Comparison of ENCODE assay signal across 19 mouse cellular contexts in the genomic region with DNA sequence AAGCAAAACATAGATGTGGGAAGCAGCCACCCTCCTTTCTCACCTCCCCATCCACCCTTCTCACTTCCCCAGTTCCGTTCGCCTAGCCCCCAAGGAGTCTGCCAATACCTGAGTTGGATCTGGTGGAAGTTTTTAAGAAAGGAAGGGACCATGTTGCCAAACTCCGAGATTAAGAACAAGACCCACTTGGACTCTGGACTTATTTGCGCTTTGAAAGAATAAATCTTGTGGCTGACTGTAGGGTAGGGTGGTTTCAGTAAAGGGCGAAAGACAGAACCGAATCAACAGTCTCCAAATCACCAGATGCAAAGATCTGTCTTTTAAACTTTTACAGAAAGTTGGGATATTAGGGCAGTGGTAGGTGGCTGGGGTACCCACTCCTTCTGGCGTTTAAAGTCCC. TPM values are rescaled to one million over a fixed set of nuclear protein-coding genes. Genes with fewer than 3 reads are reported as not detected.
DNase-seq lines count a peak whose midpoint lies in the region; ATAC-seq and TF ChIP-seq lines count a peak whose summit lies in the region.
"Had no signal": no experiment of that assay in that cellular context is flagged by ENCODE, and none has a peak within 500 bp of the region (broad histone marks: within the 10 kb centered on the region; RNA-seq: fewer than 3 reads in every experiment).

No protein-coding gene starts in this region.

- H3K36me3 ChIP-seq in kidney, adult 2 months (ENCODE audit: control insufficient read depth, insufficient read depth, low read length) = no peaks in the 10 kb centered on the region
- H3K36me3 ChIP-seq in midbrain, embryonic 10.5 days = no peaks in the 10 kb centered on the region
- no peaks in the 10 kb centered on the region for H3K36me3 ChIP-seq in midbrain, postnatal 0 days (ENCODE audit: insufficient read depth, low read length)
- no peaks in the 10 kb centered on the region for H3K36me3 ChIP-seq in limb, embryonic 11.5 days (ENCODE audit: control insufficient read depth, insufficient read depth, low read length)
- no peaks in the 10 kb centered on the region for H3K36me3 ChIP-seq in stomach, postnatal 0 days (ENCODE audit: control insufficient read depth, insufficient read depth, low read length)
- H3K36me3 ChIP-seq: intestine, embryonic 15.5 days; midbrain, embryonic 15.5 days had no signal

- no peak for ATAC-seq in midbrain, postnatal 0 days (ENCODE audit: low FRiP score)
- ATAC-seq in limb, embryonic 11.5 days (ENCODE audit: insufficient number of reproducible peaks, low FRiP score, low TSS enrichment, low read depth) = no peak
- no peak for ATAC-seq in stomach, postnatal 0 days (ENCODE audit: low FRiP score, low TSS enrichment)
- no peak for ATAC-seq in activated CD4-positive, CD25-positive, alpha-beta regulatory T cell, adult 4 months
- ATAC-seq: intestine, embryonic 15.5 days; midbrain, embryonic 15.5 days had no signal

- TF ChIP-seq EP300 in stomach, postnatal 0 days (optimal IDR thresholded peaks at IDR 0.05) = no peak

- H3K4me1 ChIP-seq in kidney, adult 2 months (ENCODE audit: control insufficient read depth, insufficient read depth, low read length) = peaks cover 2% of the 10 kb centered on the region; the same call in 1 of the 2 replicates
- peaks cover 81% of the 10 kb centered on the region for H3K4me1 ChIP-seq in midbrain, embryonic 10.5 days
- H3K4me1 ChIP-seq in midbrain, postnatal 0 days (ENCODE audit: insufficient read depth, low read length) = 0 out of 2 replicates have a peak, but pooled peaks cover 8% of the 10 kb centered on the region
- peaks cover 24% of the 10 kb centered on the region for H3K4me1 ChIP-seq in limb, embryonic 11.5 days (ENCODE audit: control insufficient read depth, insufficient read depth, low read length)
- H3K4me1 ChIP-seq in stomach, postnatal 0 days (replicated peaks; ENCODE audit: control insufficient read depth, insufficient read depth) = no peaks in the 10 kb centered on the region

- H3K9me3 ChIP-seq in midbrain, embryonic 10.5 days (replicated peaks) = no peaks in the 10 kb centered on the region
- H3K9me3 ChIP-seq in midbrain, postnatal 0 days (ENCODE audit: low read length) = no peaks in the 10 kb centered on the region
- H3K9me3 ChIP-seq in limb, embryonic 11.5 days (ENCODE audit: control insufficient read depth, low read length) = no peaks in the 10 kb centered on the region
- no peaks in the 10 kb centered on the region for H3K9me3 ChIP-seq in stomach, postnatal 0 days (ENCODE audit: control insufficient read depth, low read length)
- H3K9me3 ChIP-seq: intestine, embryonic 15.5 days; midbrain, embryonic 15.5 days had no signal

- no peak for TF ChIP-seq CTCF in kidney, adult 2 months (conservative IDR thresholded peaks at IDR 0.05; ENCODE audit: insufficient read depth, insufficient read length, low read depth, low read length)
- TF ChIP-seq CTCF in midbrain, postnatal 0 days (IDR thresholded peaks at IDR 0.05) = no peak
- TF ChIP-seq CTCF in stomach, postnatal 0 days (IDR thresholded peaks at IDR 0.05; ENCODE audit: low read depth) = no peak

- H3K9ac ChIP-seq in midbrain, postnatal 0 days (replicated peaks; ENCODE audit: low read length, poor library complexity, severe bottlenecking) = no peak overlapping the region
- H3K9ac ChIP-seq in limb, embryonic 11.5 days (ENCODE audit: low read length) = peak overlapping the region; percentile 46
- no peak overlapping the region for H3K9ac ChIP-seq in stomach, postnatal 0 days (ENCODE audit: low read length)
- H3K9ac ChIP-seq: hindbrain, embryonic 14.5 days; intestine, embryonic 15.5 days; liver, embryonic 14.5 days; midbrain, embryonic 15.5 days had no signal

- no peak overlapping the region for H3K4me2 ChIP-seq in midbrain, postnatal 0 days (ENCODE audit: low read depth, low read length, poor library complexity, severe bottlenecking)
- H3K4me2 ChIP-seq in limb, embryonic 11.5 days (ENCODE audit: low read depth, severe bottlenecking) = peak overlapping the region; percentile 86; the same call in 1 of the 2 replicates
- H3K4me2 ChIP-seq in stomach, postnatal 0 days (replicated peaks; ENCODE audit: low read depth) = peak overlapping the region; percentile 80
- H3K4me2 ChIP-seq: hindbrain, embryonic 14.5 days; intestine, embryonic 15.5 days; midbrain, embryonic 15.5 days had no signal

- DNase-seq in kidney, adult 2 months = peak; percentile 12
- DNase-seq in kidney, adult 11 months = no peak
- DNase-seq in midbrain, embryonic 10.5 days (ENCODE audit: low spot score) = peak; percentile 32
- DNase-seq in midbrain, postnatal 0 days (ENCODE audit: low spot score) = no peak
- DNase-seq in limb, embryonic 11.5 days (ENCODE audit: low spot score) = peak; percentile 29
- DNase-seq in stomach, postnatal 0 days (ENCODE audit: low spot score) = peak; percentile 39
- DNase-seq: adrenal gland, adult 2 months; cerebellum, adult 9-10 months; heart, postnatal 14 days; layer of hippocampus, adult 9-11 months; left cerebral cortex, postnatal 4 days; right cerebral cortex, postnatal 4 days had no signal

- peak overlapping the region; percentile 91 for H3K27ac ChIP-seq in kidney, adult 2 months (ENCODE audit: insufficient read depth, low read depth, low read length)
- H3K27ac ChIP-seq in midbrain, embryonic 10.5 days (replicated peaks) = no peak overlapping the region
- no peak overlapping the region for H3K27ac ChIP-seq in midbrain, postnatal 0 days (ENCODE audit: low read depth, low read length)
- peak overlapping the region; percentile 100 for H3K27ac ChIP-seq in limb, embryonic 11.5 days (replicated peaks; ENCODE audit: low read depth, low read length)
- H3K27ac ChIP-seq in stomach, postnatal 0 days (replicated peaks) = peak overlapping the region; percentile 75
- H3K27ac ChIP-seq: hindbrain, embryonic 14.5 days; intestine, embryonic 15.5 days; left cerebral cortex, adult 2 months; liver, embryonic 14.5 days; macrophage; midbrain, embryonic 15.5 days had no signal

- WGBS in kidney, adult 2 months = 37% methylated on average over 7 of the region's 7 CpGs
- 5% methylated on average over 7 of the region's 7 CpGs for WGBS in midbrain, embryonic 10.5 days
- WGBS in midbrain, postnatal 0 days = 24% methylated on average over 7 of the region's 7 CpGs
- 9% methylated on average over 7 of the region's 7 CpGs for WGBS in limb, embryonic 11.5 days
- 53% methylated on average over 7 of the region's 7 CpGs for WGBS in stomach, postnatal 0 days

- H3K4me3 ChIP-seq in kidney, adult 2 months (ENCODE audit: insufficient read depth, low read depth, low read length) = no peak overlapping the region
- H3K4me3 ChIP-seq in midbrain, embryonic 10.5 days = no peak overlapping the region
- H3K4me3 ChIP-seq in midbrain, postnatal 0 days (ENCODE audit: low read depth, low read length) = no peak overlapping the region
- no peak overlapping the region for H3K4me3 ChIP-seq in limb, embryonic 11.5 days (ENCODE audit: low read depth, low read length)
- H3K4me3 ChIP-seq in stomach, postnatal 0 days (ENCODE audit: low read depth, low read length) = no peak overlapping the region
- H3K4me3 ChIP-seq: intestine, embryonic 15.5 days; left cerebral cortex, adult 2 months; midbrain, embryonic 15.5 days had no signal

- H3K27me3 ChIP-seq in kidney, adult 2 months (replicated peaks; ENCODE audit: control insufficient read depth, insufficient read depth, low read length) = peaks cover 6% of the 10 kb centered on the region
- H3K27me3 ChIP-seq in midbrain, embryonic 10.5 days (ENCODE audit: low read depth, poor library complexity, severe bottlenecking) = peaks cover 72% of the 10 kb centered on the region
- peaks cover 41% of the 10 kb centered on the region for H3K27me3 ChIP-seq in midbrain, postnatal 0 days (ENCODE audit: insufficient read depth, low read length)
- H3K27me3 ChIP-seq in limb, embryonic 11.5 days (ENCODE audit: control insufficient read depth, insufficient read depth, low read length) = no peaks in the 10 kb centered on the region
- no peaks in the 10 kb centered on the region for H3K27me3 ChIP-seq in stomach, postnatal 0 days (ENCODE audit: control insufficient read depth, insufficient read depth, low read length)

- no peak for TF ChIP-seq POLR2A in kidney, adult 2 months (IDR thresholded peaks at IDR 0.05; ENCODE audit: low read depth, low read length)

RNA-seq across cellular contexts. Expression of gene Mecom, which starts 36.0 kb away (rescaled TPM):
- polyA plus RNA-seq in kidney, adult 2 months (2012; rRNA removed) = 12.9 and 16.1 TPM in 2 replicates
- polyA plus RNA-seq in midbrain, embryonic 10.5 days (2016; fragmentation: Nextera tagmentation; extraction: Ambion mirVana) = 22.6 and 34.8 TPM in 2 replicates
- 4.7 and 5.1 TPM in 2 replicates for total RNA-seq in midbrain, postnatal 0 days (2014; rRNA removed)
- polyA plus RNA-seq in midbrain, postnatal 0 days (2015; fragmentation: Nextera tagmentation; extraction: Ambion mirVana) = 2.0 and 2.6 TPM in 2 replicates
- polyA plus RNA-seq in limb, embryonic 11.5 days (2014; fragmentation: Nextera tagmentation; extraction: Ambion mirVana) = 218 and 228 TPM in 2 replicates
- polyA plus RNA-seq in stomach, postnatal 0 days (2015; fragmentation: Nextera tagmentation; extraction: Ambion mirVana) = 25.7 and 27.9 TPM in 2 replicates
- polyA plus RNA-seq in activated CD4-positive, CD25-positive, alpha-beta regulatory T cell, adult 4 months (2017; shearing (Covaris generic)) = not detected
- polyA plus RNA-seq: macrophage had no signal

Comparison
In these comparisons a context has a peak if more than half of its experiments do, and no peak if none do; other contexts are left out.
1. DNase-seq: peak in kidney, adult 2 months (single experiment), midbrain, embryonic 10.5 days (single experiment), limb, embryonic 11.5 days (single experiment) and stomach, postnatal 0 days (single experiment); none in kidney, adult 11 months (single experiment) and midbrain, postnatal 0 days (single experiment).
2. H3K27ac ChIP-seq: peak in kidney, adult 2 months (single experiment), limb, embryonic 11.5 days (single experiment) and stomach, postnatal 0 days (single experiment); none in midbrain, embryonic 10.5 days (single experiment) and midbrain, postnatal 0 days (single experiment).